Mouse (Mus musculus) spleen, postnatal 10 days (tissue): ENCODE measurements around the gene Arhgef2.
"Not testable (repeated sequence)": the region's sequence is repeated elsewhere in the genome, so short reads cannot be mapped to it uniquely, and the experiment has no call there.

Experiments
- DNase-seq, 2 experiments: peaks; one replicate each; pipeline ENCODE4 v3.0.0; 2021 to 2022; ENCODE audit warnings: low spot score in 2 of 2

Arhgef2 gene

DNA sequence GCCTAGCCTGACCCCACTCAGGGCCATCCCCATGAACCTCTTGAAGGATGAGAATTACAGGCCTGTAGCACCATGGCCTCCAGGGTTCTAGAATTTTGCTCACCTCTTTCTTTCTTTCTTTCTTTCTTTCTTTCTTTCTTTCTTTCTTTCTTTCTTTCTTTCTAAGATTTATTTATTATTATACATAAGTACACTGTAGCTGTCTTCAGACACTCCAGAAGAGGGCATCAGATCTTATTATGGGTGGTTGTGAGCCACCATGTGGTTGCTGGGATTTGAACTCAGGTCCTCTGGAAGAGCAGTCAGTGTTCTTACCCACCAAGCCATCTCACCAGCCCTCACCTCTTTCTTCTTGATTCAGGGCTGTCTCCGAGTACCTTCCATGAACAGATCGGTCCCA is at the start of gene Arhgef2:
Gene Arhgef2, plus strand, starts transcription at position 301 of the 400 bp plus-strand sequence.
- DNase-seq: not testable (repeated sequence)

DNA sequence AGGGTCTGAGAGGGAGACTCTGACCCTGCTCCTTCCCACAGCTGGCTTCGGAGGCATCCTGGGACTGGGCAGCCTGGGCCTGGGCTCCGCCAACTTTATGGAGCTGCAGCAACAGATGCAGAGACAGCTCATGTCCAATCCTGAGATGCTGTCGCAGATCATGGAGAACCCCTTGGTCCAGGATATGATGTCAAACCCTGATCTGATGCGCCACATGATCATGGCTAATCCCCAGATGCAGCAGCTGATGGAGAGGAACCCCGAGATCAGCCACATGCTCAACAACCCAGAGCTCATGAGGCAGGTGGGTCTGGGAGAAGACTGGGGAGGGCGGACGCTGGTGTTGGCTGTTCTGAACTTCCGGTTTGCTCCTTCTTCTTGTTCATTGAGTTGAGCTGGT is 49.1 kb upstream of the Arhgef2 start:
- DNase-seq: no peak

DNA sequence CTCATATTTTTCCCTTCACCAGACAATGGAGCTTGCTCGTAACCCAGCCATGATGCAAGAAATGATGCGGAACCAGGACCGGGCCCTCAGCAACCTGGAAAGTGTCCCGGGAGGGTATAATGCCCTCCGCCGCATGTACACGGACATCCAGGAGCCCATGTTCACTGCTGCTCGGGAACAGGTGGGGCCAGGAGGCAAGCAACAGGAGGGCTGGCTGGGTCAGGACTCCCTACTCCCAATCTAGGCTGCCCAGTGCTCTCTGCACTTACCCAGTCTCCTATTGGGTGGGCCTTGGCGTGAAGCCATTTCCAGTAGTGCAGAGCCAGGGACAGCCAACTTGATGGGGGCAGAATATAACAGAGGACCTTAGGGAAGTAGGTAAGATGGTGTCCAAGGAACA is 46.2 kb upstream of the Arhgef2 start:
- no peak for DNase-seq

DNA sequence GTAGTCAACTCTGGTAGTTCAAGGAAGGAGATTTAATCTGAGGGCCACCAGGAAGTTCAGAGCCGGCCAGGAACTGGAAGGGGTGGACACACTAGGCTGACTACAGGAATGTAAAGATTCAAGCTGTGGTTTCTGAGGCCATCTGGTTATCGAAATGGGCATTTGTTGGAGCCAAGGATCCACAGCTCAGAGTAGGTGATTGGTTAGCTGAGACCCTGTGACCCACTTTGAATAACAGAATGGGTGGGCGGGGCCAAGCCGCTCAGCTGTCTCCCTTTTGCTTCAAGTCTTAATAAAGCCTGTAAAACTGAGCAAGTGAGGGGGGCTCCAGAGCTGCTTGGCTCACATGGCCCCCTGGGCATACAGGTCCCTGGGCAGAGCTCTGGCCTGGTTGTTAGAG is 43.8 kb upstream of the Arhgef2 start:
- DNase-seq: peak in 1 of 2 experiments; percentile 40

DNA sequence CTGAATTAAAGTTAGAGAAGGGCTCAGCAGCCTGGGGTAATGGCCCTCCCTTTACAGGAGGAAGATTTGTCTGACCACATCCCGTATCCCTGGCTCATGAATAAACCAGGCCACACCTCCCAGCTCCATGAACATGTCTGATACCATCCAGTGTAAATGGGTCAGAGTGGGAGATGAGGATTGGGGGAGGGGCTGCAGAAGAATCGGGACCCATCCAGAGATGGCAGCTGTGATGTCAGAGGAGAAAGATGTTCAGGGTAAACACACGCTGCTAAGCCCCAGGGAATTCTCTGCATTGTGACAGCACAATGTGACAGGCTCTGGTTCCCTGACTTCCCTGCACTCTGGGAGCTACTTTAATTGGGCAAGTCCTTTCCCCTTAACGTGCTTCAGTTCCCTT is 42.3 kb upstream of the Arhgef2 start:
- DNase-seq: no peak

DNA sequence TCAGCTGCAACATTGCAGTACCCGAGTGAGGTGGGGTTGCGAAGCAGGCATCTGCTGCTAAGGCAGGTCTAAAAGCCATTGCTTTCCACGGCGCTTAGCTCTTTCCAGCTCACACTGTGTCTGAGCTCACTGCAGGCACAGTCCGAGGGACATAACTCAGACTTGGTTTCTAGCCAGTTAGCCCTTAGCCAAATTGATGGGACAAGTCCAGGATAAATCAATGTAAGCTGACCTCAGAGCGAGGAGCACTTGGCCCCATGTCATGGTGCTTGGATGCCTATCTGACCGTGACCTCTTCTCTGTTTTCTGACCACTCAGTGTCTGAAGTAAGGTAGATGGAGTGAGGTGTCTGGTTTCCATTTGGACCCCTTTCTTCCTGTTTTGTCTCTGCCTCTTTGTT is 41.8 kb upstream of the Arhgef2 start:
- no peak for DNase-seq

DNA sequence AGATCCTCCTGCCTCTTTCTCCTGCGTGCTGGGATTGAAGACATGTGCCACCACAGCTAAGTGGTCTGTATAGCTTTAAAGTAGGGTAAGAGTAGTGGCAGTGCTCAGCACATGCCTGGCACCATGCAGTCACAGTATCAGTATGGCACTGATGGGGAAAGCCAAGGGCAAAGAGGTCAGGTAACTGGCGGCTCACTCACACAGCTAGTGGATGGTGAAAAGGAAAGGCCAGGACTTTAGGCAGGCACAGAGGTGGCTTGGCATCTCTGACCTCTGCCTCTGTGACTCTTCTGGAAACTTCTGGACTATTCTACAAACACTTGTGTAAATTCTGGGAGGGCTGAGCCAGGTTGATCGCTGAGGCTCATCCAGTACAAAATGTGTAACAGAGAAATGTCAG is 39.6 kb upstream of the Arhgef2 start:
- no peak for DNase-seq

DNA sequence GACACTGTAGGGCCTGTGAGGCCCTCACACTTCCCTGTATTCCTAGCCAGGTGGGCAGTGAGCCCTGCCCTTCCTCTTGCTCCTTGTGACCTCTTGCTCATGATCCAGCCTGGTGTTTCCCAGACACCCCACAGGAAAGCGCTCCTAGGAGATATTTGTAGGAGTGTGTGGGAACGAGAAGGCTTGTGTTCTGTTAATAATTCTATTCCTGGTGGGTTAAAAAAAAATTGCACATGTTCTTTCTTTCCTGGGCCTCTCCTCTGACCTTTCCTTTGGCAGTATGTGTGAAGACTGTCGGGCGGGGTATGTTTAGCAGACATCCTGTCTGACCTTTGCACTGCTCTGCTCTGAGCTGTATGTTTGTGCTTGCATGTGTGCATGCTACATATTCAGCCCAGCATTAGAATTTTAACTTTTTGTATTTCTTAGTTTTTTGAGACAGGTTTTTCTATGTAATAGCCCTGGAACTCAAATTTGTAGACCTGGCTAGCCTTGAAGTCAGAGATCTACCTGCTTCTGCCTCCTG is 39.2 kb upstream of the Arhgef2 start:
- no peak for DNase-seq

DNA sequence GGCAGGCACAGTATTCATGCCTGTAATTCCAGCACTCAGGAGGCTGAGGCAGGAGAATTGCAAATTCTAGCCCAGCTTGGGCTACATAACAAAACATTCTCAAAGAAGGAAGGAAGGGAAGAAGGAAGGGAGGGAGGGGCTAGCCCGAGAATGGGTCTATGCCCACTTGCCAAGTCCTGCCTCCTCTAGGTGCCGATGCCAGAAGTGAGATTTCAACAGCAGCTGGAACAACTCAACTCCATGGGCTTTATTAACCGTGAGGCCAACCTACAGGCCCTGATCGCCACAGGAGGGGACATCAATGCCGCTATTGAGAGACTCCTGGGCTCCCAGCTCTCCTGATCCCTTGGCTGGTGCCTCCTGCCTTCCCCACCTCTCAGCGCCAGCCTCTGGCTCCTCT is 37.9 kb upstream of the Arhgef2 start:
- DNase-seq: no peak

DNA sequence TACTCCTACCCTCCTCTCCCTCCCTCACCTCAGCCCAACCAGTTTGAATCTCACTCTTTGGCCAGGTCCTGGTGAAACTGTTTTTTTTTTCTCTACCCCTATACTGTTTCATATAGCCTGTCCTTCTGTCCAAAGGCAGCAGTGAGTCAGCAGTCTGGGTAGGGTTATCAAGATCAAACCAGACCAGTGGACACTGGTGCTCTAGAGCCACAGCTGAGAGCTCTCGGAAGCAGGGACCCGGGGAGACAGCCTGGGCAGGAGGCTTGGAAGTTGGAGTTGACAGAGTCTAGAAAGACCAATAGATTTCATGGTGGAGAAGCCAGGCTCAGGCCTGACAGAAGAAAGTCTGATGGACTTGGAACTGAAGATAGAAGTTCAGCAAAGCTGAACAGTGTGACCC is 37.2 kb upstream of the Arhgef2 start:
- no peak for DNase-seq

DNA sequence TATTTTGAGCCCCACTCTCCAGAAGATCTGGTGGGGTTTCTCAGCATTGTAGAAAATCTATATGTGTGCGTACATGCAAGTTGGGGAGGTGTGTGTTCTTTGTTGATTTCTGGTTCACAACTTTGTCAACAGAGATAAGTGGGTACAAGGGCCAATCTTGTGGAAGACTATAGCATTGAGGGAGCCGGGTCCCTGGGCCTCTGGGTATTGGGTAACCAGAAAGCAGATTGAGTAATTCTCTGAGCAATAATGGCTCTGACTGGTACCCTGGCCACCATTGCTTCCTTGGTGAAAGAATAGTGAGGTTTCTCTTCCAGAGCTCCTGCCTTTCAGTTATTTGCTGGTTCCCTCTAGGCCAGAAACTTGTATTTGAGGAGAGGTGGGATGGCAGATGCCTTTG is 36.7 kb upstream of the Arhgef2 start:
- no peak for DNase-seq

DNA sequence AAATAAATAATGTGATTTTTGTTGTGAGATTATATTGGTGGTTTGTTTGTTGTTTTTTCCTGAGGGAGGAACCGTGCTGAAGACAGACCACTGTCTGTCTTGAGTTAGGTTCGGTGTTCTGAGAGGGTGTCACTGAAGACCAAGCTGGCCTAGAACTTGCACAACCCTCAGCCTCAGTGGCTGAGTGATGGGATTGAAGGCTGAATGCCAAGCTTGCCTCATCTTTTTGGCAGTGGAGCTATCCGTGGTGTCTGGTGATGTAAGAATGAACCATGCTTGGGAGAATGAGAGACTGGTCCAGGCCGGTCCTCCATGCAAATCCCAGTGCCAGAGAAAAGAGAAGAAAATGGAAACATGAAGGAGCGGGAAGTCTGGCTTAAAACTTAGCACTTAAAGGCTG is 36.1 kb upstream of the Arhgef2 start:
- no peak for DNase-seq

DNA sequence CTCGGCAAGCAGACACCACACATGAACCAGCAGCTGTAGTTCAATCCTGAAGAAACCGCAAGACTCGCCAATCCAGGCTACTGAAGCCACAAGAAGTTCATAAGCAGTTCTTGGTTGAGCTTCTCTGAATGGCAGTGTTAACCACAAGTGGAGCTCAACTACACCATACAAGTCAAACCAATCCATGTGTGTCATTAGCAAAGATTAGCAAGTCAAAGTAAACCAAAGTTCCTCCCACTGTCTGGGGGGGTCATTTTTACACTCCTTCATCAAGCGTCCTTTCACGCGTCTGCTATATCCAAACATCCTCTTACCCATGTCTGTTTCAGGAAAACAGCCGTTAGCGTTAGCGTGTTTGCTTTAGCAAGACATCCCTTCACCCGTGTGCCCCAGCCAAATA is 35.4 kb upstream of the Arhgef2 start:
- no peak for DNase-seq

DNA sequence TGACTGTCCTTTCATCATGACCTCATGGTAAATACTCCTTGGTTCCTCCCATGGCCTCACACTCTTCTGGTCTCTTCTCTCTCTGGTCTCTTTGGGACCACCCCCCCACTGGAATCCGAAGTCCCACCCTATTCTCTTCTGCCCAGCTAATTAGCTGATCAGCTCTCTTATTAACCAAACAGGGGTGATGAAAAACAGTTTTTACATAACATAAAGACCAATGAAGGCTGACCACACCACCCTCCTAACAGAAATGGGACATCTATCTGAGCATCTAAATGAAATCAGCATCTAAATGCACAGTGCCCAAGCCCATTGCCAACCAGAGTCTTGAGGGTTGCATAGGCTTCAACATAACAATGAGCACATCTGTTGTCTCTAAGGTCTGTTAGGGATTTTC is 33.9 kb upstream of the Arhgef2 start:
- DNase-seq: no peak

DNA sequence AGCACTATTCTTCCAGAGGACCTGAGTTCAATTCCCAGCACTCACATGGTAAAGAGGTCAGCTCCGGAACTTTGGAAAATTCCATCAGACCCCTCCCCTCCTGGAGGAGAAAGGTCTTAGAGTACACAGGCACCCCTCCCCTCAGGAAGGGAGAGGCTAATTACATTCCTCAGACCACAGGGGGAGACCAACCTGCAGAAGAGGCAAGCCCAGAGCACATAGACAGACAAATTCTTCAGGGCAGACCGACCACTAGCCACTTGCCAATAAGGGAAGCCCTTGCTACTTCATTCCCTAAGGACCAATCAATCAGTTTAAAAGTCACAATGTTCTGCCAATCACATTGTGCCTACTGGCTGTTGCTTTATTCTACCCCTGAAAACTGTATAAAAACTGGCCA is 32.9 kb upstream of the Arhgef2 start:
- no peak for DNase-seq

DNA sequence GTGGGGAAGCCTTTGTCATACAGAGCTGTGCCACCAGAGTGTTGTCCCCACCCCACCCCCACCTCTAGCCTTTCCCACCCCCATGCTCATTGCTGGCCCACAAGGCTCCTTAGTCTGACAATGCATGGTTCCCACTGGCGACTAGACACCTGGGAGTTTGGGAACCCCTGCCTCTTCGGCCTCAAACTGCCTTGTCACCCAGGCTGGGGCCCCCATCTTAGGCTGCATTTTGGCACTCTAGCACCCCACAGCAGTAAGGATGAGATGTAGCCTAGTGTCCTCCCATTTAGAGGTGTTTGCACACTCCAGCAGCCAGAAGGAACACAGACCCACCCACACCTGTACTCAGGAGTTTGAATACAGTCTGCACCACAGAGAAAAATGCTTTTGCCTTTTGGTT is 32.0 kb upstream of the Arhgef2 start:
- no peak for DNase-seq

DNA sequence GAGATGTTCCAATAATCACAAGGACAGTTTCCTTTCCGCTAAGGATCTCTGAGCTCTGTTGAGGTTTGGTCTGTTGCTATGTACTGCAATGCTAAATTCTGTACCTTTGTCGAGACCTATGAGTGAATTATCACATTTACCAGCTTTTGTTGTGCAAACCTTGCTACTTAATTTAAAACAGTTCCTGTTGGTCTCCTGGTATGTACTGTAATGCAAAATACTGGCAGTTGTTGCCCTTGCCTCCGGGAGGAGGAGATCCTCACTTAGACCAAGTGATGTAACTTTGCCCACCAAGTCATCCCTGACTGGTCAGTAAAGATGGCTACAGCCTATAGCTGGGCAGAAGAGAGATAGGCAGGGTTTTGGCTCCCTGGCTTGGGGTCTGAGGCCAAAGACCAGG is 30.2 kb upstream of the Arhgef2 start, which contains the start of gene Ssr2:
Gene Ssr2, plus strand, starts transcription at position 337 of the 400 bp plus-strand sequence.
- no peak for DNase-seq

DNA sequence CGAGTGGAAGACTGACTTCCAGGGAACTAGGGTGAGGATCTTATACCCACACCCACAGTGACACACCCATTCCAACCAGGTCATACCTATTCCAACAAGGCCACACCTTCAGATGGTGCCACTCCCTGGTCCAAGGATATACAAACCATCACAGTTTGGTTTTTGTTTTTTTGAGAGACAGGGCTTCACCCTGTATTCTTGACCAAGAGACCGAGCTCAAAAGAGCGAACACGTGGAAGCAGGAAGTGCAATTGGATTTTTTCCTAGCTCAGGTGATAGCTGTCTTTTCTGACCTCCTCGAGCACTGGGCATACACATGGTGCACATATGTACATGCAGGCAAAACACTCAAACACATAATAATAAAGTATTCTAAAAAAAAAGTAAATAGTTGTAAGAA is 27.9 kb upstream of the Arhgef2 start:
- DNase-seq: not testable (repeated sequence)

DNA sequence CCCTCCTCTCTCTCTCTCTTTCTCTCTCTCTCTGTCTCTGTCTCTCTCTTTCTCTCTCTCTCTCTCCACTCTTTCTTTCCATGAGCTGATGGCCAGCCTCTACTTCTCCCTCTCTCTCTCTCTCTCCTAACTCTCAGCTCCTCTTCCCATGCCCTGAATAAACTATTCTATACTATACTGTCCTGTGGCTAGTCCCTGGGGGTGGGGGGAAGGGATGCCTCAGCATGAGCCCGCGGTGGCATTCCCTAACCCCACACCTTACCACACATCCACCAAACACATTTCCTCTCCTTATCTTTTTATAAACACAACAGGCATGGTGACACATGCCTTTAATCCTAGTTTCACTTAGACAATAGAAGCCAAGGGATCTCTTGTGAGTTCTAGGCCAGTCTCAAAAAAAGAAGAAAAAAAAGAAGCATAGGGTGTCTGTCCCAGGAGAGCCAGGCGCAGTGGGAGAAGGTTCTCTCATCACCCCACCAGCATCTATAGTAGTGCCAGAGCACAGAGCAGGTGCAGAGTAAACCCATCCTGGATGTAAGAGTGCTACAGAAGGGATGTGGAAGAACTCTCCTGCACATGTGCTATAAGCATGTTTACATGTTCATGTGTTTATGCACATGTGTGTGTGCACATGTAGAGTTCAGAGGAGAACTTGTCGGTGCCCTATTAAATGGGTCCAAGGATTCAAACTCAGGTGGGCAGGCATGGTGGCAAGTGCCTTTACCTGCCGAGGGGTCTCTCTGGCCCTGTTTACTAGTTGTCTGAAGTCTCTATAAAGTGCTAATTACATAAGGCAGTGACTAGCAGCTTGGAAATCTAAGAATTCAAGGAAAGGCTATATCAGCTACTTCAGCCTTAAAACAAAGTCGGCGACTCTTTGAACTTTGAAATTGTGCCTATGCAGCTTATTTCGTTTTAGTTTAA is 27.0 kb upstream of the Arhgef2 start:
- no peak for DNase-seq

DNA sequence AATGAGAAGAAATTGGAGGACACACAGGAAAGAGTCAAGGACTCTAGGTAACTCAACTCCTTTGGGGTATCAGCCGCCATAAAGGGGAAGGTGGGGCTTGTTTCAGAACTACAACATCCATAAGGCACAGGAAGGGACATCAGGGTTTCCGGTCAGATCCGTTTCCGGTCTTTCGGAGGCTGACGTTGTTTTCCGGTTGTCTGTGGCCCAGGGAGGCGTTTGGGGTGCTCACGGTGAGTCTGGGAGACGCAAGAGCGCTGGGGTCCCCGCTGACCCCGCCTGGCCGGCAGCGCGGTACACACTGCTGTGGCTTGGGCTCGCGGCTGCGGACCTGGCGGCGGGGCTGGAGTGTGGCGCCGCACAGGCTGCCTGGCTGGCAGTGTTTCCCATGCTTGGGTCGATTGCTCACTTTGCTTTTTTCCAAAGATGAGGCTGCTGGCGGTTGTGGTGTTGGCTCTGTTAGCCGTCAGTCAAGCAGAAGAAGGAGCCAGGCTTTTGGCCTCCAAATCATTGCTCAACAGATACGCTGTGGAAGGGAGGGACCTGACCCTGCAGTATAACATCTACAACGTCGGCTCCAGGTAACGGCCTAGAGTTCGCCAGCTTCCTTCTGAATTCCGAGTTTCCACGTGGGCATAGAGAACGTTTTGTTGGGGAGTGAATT is 26.2 kb upstream of the Arhgef2 start:
- peak; percentile 69 to 80 for DNase-seq

DNA sequence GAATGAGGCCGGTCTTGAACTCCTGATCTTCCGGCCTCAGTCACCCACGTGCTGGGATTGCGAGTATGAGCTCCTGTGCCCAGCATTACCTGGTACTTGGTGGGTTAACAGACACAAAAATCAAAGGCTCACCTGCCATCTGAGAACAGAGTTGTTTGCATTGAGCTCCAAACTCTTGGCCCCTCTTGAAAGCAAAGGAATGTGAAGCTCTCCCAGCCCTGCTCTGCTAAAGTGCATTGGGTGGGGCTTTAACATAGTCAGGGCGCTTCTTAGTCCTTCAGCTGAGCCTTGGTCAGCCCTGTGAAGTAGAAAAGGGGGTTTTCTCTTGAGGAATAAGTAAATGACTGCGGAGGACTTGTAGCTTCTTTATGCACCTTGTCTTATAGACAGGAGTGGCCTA is 20.0 kb upstream of the Arhgef2 start:
- no peak for DNase-seq

DNA sequence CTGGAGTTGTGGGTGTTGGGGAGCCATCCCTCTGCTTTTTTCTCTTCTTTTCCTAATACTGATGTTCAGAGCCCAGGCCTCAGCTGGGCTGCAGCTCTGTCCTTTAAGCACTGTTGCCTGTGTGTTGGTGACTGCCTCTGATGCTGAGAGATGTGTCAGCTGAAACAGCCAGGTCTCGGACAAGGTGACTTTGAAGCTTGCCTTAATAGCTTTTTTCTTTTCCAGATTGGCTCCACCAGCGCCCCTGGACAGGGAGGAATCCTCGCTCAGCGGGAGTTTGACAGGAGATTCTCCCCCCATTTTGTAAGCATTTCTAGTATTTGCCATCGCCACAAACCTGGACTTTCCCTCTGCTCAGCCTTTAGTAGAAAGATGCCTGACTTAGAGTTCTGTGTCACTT is 19.1 kb upstream of the Arhgef2 start:
- DNase-seq: no peak

DNA sequence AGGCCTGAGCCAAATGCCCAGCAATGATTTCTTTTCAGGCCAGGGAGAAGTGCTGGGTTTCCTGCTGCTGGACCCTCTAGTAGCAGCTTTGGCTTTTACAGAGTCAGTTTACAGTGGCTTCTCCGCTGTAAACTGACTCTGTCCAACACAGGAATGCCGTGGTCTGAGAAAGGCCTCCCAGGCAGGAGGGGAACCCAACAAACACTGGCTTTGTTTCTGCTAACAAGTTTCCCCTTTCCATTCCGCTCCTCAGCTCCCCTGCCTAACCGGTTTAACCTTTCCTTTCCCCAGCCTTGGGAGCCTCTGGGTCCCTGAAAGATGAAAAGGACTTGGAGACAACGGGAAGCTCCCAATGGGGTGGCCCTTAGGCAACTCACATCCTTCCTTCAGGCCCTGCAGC is 15.5 kb upstream of the Arhgef2 start:
- no peak for DNase-seq
